Mouse (Mus musculus) common myeloid progenitor, adult 5-6 weeks (primary cell): ENCODE measurements around the gene Cdc34. TPM values are rescaled to one million over a fixed set of nuclear protein-coding genes. Genes with fewer than 3 reads are reported as not detected.

Experiments
- ATAC-seq: replicated peaks from 2 replicates; pipeline ENCODE4 v1.8.0; 2016; ENCODE audit warnings: low read depth, mild to moderate bottlenecking, moderate TSS enrichment, inconsistent platforms; ENCODE audit not compliant: poor library complexity, severe bottlenecking
- total RNA-seq: library from RNA; stranded (forward); fragments of 200-1000, 187-1606 nt; gene quantifications from 2 replicates; pipeline ENCODE4 v1.2.3, GENCODE M21; 2017

Gene Cdc34
- 109 and 113 TPM in 2 replicates for total RNA-seq

- ATAC-seq: peak; percentile 77
These were observed at the start of gene Cdc34 for GRCm38 (mm10) chr10:79681591-79682245. TSS of gene Cdc34 (plus strand) at chr10:79682195.

DNA sequence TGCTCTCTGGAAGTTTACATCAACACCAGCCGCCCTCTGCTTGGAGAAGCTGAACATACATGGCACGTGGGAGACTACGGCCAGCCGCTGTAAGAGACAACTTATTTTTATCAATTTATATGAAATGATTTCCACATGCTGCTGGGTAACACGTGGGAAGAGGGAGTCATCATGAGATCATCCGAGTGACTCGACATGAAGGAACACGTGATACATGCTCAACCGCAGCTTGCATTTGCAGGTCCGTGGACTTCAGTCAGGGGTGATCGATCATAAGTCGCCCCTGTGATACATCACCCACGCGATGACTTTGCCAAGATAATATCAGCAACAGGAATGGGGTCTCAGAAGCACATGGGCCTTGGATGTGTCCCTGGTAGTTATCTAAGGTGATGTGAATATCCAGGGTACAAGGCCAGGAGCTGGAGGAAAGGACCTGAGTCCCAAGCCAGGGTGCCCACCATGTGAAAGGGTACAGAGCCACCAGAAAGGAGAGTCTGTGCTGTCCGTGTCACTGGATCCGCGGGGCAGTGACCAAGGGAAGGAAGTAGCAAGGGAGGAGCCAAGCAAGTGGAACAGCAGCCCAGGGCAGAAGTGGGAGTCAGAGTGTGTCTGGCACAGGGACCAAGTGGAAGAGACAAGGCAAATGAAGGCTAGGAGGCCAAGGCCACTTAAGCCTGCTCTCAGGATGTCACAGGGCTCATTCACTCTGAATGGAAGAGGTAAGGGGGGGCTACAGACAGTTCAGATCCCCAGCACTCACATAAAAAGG, 48.8 kb upstream of the Cdc34 start:
- peak; percentile 28; the same call in 1 of the 2 replicates for ATAC-seq

DNA sequence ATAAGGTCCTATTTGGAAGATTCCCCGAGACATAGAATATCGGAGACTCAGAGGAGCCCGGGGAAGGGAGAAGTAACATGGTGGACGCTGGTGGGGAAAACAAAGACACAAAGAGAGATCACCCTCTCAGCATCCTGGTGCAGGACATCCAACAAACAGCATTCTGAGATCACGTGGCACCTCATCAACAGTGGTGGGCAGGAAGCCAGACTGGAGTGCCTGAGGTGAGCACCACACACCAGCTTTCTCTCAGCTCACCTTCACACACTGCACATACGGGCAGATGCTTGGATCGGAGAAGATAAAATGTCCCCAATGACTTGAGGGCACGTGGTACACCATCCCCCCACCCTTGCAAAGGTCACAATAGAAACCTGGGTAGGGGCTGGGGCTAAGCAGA, 45.7 kb upstream of the Cdc34 start:
- ATAC-seq: no peak

DNA sequence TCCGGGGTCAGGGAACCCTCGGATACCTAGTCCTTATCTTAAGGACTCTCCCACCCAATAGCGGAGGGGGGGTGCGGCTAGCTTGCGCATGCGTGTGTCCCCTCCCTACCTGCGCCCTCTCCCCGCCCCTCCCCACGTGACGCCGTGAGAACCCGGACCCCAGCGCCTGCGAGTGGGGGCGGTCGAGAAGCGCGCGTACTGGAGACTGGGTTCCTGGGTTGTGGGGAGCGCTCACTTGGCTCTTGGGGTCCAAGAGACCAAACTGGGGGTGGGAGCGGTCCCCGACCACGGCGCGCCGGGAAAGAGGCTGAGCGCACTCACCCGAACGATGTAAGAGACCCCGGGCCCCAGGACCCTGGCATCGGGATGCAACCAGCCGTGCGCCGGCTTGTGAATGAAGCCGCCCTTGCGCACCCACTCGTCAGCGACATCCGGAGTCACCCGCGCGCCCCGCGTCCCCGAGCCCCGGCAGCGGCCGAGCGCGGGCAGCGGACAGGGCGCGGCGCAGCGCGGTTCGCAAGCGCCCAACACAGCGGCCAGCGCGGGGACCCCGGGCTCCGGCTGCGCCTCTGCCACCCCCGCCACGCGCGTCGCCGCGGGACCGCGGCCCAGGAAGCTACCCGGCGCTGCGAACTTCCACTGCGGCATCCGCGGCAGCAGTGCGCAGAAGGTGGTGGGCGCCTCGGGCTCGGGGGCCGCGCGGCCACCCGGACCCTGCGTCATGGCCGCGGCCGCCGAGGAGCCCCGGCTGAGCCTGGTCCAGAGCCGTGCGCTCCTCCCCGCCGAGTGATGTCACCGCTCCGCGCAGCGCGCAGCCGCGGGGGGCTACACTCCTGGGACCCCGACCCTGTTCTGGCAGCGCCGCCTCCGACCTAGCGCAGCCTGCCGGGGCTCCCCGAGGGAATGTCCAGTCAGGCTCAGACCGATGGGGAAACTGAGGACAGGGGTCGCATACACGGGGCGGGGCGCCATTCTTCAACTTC, 44.6 kb upstream of the Cdc34 start, which contains the start of gene Shc2:
Shc2 (minus strand) TSS at position 791 of the 983 bp plus-strand sequence.
- no peak for ATAC-seq

GRCm38 (mm10) chr10:79638486-79639204, 43.4 kb upstream of the Cdc34 start:
- ATAC-seq: no peak

DNA sequence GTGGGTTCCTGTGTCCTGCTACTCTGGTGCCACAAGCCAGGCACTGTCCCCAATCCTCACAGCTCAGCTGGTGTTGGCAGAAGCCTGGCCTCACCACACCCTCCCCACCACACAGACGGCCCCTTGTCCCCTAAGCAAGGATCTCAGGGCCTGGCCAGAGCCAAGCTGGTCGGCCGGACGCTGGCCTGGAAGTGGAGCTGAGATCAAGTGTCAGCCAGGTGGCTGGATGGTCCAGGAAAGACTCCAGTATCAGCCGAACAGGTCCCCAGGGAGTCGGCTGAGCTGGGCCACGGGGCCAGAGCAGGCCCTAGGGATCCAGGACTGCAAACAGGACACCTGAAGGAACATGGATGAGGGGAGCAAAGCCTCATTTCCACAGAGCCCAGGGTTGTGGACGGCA, 36.3 kb upstream of the Cdc34 start, which contains the start of gene Odf3l2:
Odf3l2 (minus strand) TSS at position 28 of the 400 bp plus-strand sequence.
- no peak for ATAC-seq

DNA sequence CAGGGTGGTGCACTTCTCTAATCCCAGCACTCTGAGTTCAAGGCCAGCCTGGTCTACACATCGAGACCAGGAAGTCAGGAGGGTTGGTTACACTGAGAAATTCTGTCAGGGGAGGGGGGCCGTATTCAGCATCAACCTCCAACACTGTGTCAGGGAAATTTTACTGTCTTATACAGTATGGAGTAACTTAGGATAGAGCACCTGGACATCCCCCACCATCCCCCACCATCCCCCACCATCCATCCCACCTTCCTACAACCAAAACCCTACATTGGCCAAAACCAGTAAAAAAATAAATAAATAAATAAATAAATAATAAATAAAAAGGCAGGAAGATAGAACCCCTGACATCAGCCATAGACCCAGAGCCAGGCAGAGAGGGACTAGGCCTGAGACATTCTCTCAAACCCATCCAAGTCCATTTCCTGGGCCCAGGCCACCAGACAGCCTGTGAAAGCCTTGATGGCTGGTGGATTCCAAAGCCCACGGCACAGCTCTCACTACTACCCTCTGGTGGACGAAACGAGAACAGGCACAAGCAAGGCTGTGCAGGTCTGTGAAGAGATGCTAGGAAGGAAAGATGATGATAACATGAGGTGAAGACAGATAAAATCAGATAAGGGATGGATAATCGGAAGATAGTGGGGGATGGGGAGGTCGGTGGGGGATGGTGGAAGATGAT, 32.8 kb upstream of the Cdc34 start:
- peak; percentile 92 for ATAC-seq

- no peak for ATAC-seq
These were observed 29.2 kb upstream of the Cdc34 start for GRCm38 (mm10) chr10:79652789-79653188.

DNA sequence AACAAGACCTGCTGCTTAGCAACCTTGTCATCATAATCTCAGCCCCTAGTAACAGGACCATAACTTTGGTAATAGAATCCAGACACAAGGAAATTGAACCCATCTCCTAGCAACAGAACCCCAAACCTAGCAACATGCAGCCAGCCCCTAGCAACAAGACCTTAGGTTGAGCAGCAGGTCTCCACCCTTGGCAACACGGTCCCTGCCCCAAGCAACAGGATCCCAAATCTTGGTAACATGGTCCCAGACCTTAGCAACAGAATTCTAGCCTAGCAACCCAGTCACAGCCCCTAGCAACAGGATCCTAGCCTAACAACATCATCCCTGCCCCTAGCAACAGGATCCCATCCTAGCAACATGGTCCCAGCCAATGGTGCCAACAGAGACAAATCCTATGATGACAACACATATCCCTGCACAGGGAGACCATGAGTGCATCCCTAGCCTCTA, 27.0 kb upstream of the Cdc34 start:
- ATAC-seq: no peak

GRCm38 (mm10) chr10:79658829-79659228, 23.2 kb upstream of the Cdc34 start:
- ATAC-seq: peak; percentile 57; the same call in 1 of the 2 replicates

- no peak for ATAC-seq
These were observed 21.7 kb upstream of the Cdc34 start for GRCm38 (mm10) chr10:79660298-79660697.

GRCm38 (mm10) chr10:79661861-79662260, 20.1 kb upstream of the Cdc34 start:
- no peak for ATAC-seq

DNA sequence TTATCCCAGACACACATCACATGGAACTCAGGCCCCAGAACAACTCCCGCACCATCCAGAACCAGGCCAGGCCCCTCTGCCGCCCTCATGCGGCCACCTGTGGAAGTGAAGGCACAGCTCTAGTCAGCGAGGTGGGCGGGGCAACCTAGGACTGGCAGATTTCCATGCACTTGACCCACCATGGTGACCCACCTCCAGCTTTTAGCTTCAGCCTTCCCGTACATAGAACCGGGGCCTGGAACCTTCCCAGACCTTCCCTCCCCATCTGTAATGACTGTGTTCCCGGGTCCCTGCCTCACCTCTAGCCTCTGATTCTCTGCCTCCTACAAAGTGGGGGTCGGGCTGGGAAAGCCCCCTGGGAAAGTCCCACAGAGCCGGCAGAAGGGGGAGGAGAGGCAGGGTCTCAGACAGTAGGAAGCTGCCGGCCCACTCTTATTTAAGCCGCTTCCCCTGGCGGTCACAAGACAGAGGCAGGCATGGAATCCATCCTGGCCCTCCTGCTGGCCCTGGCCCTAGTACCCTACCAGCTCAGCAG, 17.8 kb upstream of the Cdc34 start, which contains the start of gene Madcam1:
Madcam1 (plus strand) TSS at position 429 of the 535 bp plus-strand sequence.
- ATAC-seq: peak; percentile 63

DNA sequence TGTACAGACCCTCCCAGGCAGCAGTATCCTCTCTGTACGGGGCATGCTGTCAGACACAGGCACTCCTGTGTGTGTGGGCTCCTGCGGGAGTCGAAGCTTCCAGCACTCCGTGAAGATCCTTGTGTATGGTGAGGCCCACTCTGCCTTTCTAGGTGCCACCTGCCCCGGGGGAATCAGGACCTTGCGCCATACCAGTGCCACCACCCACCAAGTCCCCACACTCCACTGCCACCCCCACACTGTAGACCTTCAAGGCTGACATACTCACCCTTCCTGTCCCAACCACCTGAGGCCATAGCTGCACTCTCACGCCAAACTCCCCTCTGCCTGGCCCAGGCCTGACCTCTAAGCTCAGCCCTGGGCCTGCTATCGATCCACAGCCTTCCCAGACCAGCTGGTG, 16.9 kb upstream of the Cdc34 start:
- no peak for ATAC-seq

- ATAC-seq: no peak
These were observed 15.5 kb upstream of the Cdc34 start for GRCm38 (mm10) chr10:79666493-79666892.

- ATAC-seq: no peak
These were observed 13.9 kb upstream of the Cdc34 start for GRCm38 (mm10) chr10:79668076-79668475.

GRCm38 (mm10) chr10:79668771-79669575, 13.0 kb upstream of the Cdc34 start, which contains the start of gene Tpgs1:
TSS of gene Tpgs1 (plus strand) at chr10:79669369.
- peak; percentile 83 for ATAC-seq
